10 mouse cellular contexts compared by ENCODE assay signal in the genomic region with DNA sequence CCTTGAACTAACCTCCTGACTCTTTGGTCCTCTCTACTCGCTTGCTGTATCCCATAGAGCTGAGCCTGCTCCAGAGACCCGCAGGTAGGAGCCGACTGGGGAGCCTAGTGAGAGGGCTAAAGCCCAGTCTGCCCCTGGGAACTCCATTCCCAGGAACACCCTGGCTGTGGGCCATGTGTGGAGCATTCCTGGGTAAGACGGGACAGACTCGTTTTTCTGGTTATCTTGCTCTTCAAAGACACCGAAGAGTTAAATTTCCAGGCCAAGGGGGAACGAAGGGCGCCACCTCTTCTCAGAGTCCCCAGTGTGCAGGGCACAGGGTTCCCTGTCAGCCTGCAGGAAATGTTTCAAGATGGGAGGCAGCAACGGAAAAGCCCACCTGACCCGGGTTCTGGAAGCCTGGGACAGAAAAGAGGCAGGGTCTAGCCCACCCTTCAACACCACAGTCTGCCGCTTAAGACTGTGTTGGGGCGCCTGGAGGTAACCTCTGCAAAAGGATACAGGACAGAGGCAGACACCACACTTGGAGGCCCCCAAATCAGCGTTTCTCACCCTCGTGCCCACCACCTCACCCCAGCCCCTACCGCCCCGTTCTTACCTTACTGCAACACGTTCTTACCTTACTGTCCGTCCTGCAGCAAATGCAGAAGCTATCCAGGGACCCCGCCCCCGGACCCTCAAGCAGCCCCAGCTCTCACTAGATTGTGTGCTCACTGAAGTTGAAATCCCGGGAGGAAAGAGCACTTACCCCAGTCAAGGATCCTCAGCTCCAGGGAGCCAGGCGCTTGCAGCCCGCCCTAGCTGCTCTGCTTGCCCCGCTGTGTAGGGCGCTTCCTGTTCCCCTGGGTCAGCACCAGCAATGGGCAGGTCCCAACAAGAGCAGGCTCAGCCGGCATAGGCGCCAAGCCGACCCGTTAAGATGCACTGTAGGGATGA. TPM values are rescaled to one million over a fixed set of nuclear protein-coding genes. Genes with fewer than 3 reads are reported as not detected.
DNase-seq lines count a peak whose midpoint lies in the region; ATAC-seq and TF ChIP-seq lines count a peak whose summit lies in the region.
"Had no signal": no experiment of that assay in that cellular context is flagged by ENCODE, and none has a peak within 500 bp of the region (broad histone marks: within the 10 kb centered on the region; RNA-seq: fewer than 3 reads in every experiment).

No protein-coding gene starts in this region.

- H3K9me3 ChIP-seq in kidney, embryonic 15.5 days (replicated peaks) = no peaks in the 10 kb centered on the region
- no peaks in the 10 kb centered on the region for H3K9me3 ChIP-seq in embryonic facial prominence, embryonic 12.5 days
- H3K9me3 ChIP-seq in limb, embryonic 15.5 days = no peaks in the 10 kb centered on the region
- H3K9me3 ChIP-seq in stomach, postnatal 0 days (ENCODE audit: control insufficient read depth, low read length) = no peaks in the 10 kb centered on the region
- H3K9me3 ChIP-seq: forebrain, embryonic 13.5 days had no signal

- H3K4me2 ChIP-seq in kidney, embryonic 15.5 days = peak overlapping the region; percentile 37
- peak overlapping the region; percentile 23 for H3K4me2 ChIP-seq in embryonic facial prominence, embryonic 12.5 days (replicated peaks)
- H3K4me2 ChIP-seq in limb, embryonic 15.5 days = peak overlapping the region; percentile 6; the same call in 1 of the 2 replicates
- H3K4me2 ChIP-seq in stomach, postnatal 0 days (replicated peaks; ENCODE audit: low read depth) = peak overlapping the region; percentile 47
- H3K4me2 ChIP-seq: forebrain, embryonic 13.5 days had no signal

- H3K4me1 ChIP-seq in kidney, embryonic 15.5 days = peaks cover 12% of the 10 kb centered on the region
- no peaks in the 10 kb centered on the region for H3K4me1 ChIP-seq in embryonic facial prominence, embryonic 12.5 days
- peaks cover 11% of the 10 kb centered on the region; the same call in 1 of the 2 replicates for H3K4me1 ChIP-seq in limb, embryonic 15.5 days
- H3K4me1 ChIP-seq in stomach, postnatal 0 days (replicated peaks; ENCODE audit: control insufficient read depth, insufficient read depth) = no peaks in the 10 kb centered on the region
- H3K4me1 ChIP-seq: forebrain, embryonic 13.5 days had no signal

- 24% methylated on average over 29 of the region's 29 CpGs for WGBS in kidney, embryonic 15.5 days
- 21% methylated on average over 29 of the region's 29 CpGs for WGBS in embryonic facial prominence, embryonic 12.5 days
- WGBS in limb, embryonic 15.5 days = 20% methylated on average over 29 of the region's 29 CpGs
- 18% methylated on average over 29 of the region's 29 CpGs for WGBS in stomach, postnatal 0 days

- no peak overlapping the region for H3K27ac ChIP-seq in kidney, embryonic 15.5 days
- no peak overlapping the region for H3K27ac ChIP-seq in embryonic facial prominence, embryonic 12.5 days
- no peak overlapping the region for H3K27ac ChIP-seq in limb, embryonic 15.5 days
- peak overlapping the region; percentile 63; the same call in 1 of the 2 replicates for H3K27ac ChIP-seq in stomach, postnatal 0 days (replicated peaks)
- H3K27ac ChIP-seq: forebrain, embryonic 13.5 days had no signal

- H3K9ac ChIP-seq in kidney, embryonic 15.5 days = no peak overlapping the region
- H3K9ac ChIP-seq in embryonic facial prominence, embryonic 12.5 days = no peak overlapping the region
- H3K9ac ChIP-seq in limb, embryonic 15.5 days = no peak overlapping the region
- H3K9ac ChIP-seq in stomach, postnatal 0 days (ENCODE audit: low read length) = peak overlapping the region; percentile 45; the same call in 1 of the 2 replicates
- H3K9ac ChIP-seq: forebrain, embryonic 13.5 days had no signal

- no peaks in the 10 kb centered on the region for H3K36me3 ChIP-seq in kidney, embryonic 15.5 days
- H3K36me3 ChIP-seq in embryonic facial prominence, embryonic 12.5 days = no peaks in the 10 kb centered on the region
- H3K36me3 ChIP-seq in limb, embryonic 15.5 days = no peaks in the 10 kb centered on the region
- H3K36me3 ChIP-seq in stomach, postnatal 0 days (ENCODE audit: control insufficient read depth, insufficient read depth, low read length) = no peaks in the 10 kb centered on the region

- TF ChIP-seq CTCF in stomach, postnatal 0 days (IDR thresholded peaks at IDR 0.05; ENCODE audit: low read depth) = no peak

- TF ChIP-seq EP300 in stomach, postnatal 0 days (optimal IDR thresholded peaks at IDR 0.05) = peak; percentile 73

- ATAC-seq in kidney, embryonic 15.5 days (replicated peaks; ENCODE audit: low FRiP score) = no peak
- no peak for ATAC-seq in embryonic facial prominence, embryonic 12.5 days (ENCODE audit: insufficient number of reproducible peaks, insufficient read depth, low FRiP score, low TSS enrichment)
- no peak for ATAC-seq in limb, embryonic 15.5 days (ENCODE audit: insufficient number of reproducible peaks, low FRiP score, low TSS enrichment, low read depth)
- peak; percentile 43 for ATAC-seq in stomach, postnatal 0 days (ENCODE audit: low FRiP score, low TSS enrichment)
- ATAC-seq: forebrain, embryonic 13.5 days had no signal

- 0 out of 2 replicates have a peak overlapping the region, but pooled peaks have one; percentile 7 for H3K4me3 ChIP-seq in kidney, embryonic 15.5 days (replicated peaks)
- H3K4me3 ChIP-seq in embryonic facial prominence, embryonic 12.5 days = no peak overlapping the region
- 0 out of 2 replicates have a peak overlapping the region, but pooled peaks have one; percentile 3 for H3K4me3 ChIP-seq in limb, embryonic 15.5 days
- H3K4me3 ChIP-seq in stomach, postnatal 0 days (ENCODE audit: low read depth, low read length) = peak overlapping the region; percentile 29
- H3K4me3 ChIP-seq: forebrain, embryonic 13.5 days had no signal

- no peaks in the 10 kb centered on the region for H3K27me3 ChIP-seq in kidney, embryonic 15.5 days
- H3K27me3 ChIP-seq in embryonic facial prominence, embryonic 12.5 days = peaks cover 14% of the 10 kb centered on the region
- H3K27me3 ChIP-seq in limb, embryonic 15.5 days = peaks cover 14% of the 10 kb centered on the region; the same call in 1 of the 2 replicates
- H3K27me3 ChIP-seq in stomach, postnatal 0 days (ENCODE audit: control insufficient read depth, insufficient read depth, low read length) = no peaks in the 10 kb centered on the region

- no peak for DNase-seq in kidney, adult 18-20 months
- peak; percentile 58 for DNase-seq in stomach, postnatal 0 days (ENCODE audit: low spot score)
- DNase-seq in thymus, postnatal 10 days (ENCODE audit: low spot score in 2 of 2) = no peak
- no peak for DNase-seq in layer of hippocampus, adult 9-10 months (ENCODE audit: low spot score)
- DNase-seq: adrenal gland, adult 8-10 months; cerebellum, adult 11 months had no signal

RNA-seq across cellular contexts. Expression of a gene that starts 22.3 kb away (rescaled TPM):
- 0.08 and 0.10 TPM in 2 replicates for polyA plus RNA-seq in kidney, embryonic 15.5 days (2015; fragmentation: Nextera tagmentation; extraction: Ambion mirVana)
- polyA plus RNA-seq in embryonic facial prominence, embryonic 12.5 days (2016; fragmentation: Nextera tagmentation; extraction: Ambion mirVana) = 0.14 and 0.22 TPM in 2 replicates
- 0.99 and 1.1 TPM in 2 replicates for polyA plus RNA-seq in limb, embryonic 15.5 days (2015; fragmentation: Nextera tagmentation; extraction: Ambion mirVana)
- polyA plus RNA-seq in stomach, postnatal 0 days (2015; fragmentation: Nextera tagmentation; extraction: Ambion mirVana) = 0.61 and 0.69 TPM in 2 replicates
- polyA plus RNA-seq: forebrain, embryonic 13.5 days had no signal
